Mouse (Mus musculus): ENCODE measurements around the gene Trim65.
"Not testable (repeated sequence)": the region's sequence is repeated elsewhere in the genome, so short reads cannot be mapped to it uniquely, and the experiment has no call there.

Gene Trim65

DNA sequence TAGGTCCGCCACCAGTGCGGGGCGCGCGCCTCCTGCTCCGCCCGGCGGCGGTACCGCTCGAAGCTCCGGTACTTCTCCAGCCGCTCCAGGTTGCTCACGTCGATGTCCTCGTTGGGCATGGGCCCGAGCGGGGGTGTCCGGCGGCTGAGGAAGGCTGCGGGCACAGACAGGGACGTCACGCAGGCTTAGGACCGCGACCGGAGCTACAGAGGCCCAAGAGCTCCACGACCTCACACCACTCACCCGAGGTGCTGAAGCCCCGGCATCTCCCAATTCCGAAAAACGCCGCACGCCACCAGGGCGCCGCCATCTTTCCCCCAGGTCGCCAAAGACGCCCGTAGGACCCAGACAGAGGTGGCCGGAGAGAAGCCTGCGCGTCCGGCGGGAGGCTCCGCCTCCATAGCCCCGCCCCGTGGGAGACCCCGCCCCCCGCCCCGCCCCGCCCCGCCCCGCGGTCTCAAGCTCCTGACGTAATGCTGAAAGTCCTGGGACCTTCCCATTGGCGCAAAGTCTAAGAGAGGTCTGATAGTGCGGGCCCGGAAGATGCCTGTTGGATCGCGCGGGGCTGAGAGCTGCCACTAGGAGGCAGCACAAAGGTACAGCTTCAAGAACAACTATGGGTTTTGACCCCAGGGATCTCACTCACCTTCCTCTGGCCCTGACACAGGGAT is 7.7 kb upstream of the Trim65 start, which contains the start of gene Mrpl38:
Mrpl38 (minus strand) TSS at position 401 of the 671 bp plus-strand sequence.
- DNase-seq (ENCODE audit: low spot score in 2 of 2) = peak; percentile 82 to 86

DNA sequence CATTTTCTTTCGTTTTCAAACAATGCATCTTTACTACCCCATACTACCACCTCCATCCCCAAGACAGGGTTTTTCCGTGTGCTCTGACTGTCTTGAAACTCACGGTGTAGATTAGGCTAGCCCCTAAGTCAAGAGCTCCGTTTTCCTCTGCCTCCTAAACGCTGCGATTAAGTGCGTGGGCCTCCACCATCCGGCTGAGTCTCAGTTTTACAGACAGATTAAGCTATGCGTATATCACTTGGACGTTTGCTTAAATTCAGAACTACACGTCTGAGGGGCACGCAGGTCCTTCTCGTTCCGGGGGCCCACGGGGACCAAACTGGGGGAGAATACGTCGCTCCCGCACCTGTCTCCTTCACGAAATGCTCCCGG is 7.2 kb upstream of the Trim65 start:
- no peak for DNase-seq (ENCODE audit: low spot score in 2 of 2)

DNA sequence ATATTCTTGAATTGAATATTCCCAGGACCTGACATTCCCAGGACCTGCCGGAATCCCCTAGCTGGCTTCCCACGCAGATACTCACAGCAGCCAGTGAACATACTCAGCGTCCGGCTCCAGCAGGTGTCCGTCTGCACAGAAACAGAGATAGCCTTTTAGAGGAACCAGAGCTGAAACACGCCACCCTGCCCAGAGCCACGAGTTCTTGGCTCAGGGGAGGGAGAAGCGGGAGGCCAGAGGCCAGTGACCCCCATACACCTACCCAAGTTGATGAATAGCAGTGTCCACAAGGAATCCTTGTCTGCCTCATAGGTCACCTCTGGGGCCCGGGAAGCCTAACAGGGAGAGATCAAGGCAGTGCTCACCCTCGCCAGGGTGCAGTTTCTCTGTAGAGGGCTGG is 3.2 kb upstream of the Trim65 start:
- no peak for DNase-seq (ENCODE audit: low spot score in 2 of 2)

DNA sequence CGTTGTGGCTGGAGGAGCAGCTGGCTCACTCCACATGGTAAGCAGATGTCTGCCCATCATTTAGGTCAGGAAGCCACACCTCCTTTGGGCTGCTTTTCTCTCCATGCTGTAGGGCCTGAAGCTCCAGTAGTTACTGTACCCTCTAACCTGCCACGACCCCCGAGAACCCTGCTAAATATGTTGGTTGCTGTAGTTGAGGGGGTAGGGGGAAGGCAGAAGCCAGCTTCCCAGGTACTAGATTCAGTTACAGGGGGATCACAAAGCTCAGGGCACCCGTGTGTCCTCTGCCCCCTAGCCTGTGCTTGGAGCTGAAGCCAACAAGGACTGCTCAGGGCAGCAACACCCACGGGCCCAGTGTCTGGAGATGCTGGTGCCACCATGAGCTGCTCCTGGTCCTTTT is 2.6 kb upstream of the Trim65 start:
- no peak for DNase-seq (ENCODE audit: low spot score in 2 of 2)

DNA sequence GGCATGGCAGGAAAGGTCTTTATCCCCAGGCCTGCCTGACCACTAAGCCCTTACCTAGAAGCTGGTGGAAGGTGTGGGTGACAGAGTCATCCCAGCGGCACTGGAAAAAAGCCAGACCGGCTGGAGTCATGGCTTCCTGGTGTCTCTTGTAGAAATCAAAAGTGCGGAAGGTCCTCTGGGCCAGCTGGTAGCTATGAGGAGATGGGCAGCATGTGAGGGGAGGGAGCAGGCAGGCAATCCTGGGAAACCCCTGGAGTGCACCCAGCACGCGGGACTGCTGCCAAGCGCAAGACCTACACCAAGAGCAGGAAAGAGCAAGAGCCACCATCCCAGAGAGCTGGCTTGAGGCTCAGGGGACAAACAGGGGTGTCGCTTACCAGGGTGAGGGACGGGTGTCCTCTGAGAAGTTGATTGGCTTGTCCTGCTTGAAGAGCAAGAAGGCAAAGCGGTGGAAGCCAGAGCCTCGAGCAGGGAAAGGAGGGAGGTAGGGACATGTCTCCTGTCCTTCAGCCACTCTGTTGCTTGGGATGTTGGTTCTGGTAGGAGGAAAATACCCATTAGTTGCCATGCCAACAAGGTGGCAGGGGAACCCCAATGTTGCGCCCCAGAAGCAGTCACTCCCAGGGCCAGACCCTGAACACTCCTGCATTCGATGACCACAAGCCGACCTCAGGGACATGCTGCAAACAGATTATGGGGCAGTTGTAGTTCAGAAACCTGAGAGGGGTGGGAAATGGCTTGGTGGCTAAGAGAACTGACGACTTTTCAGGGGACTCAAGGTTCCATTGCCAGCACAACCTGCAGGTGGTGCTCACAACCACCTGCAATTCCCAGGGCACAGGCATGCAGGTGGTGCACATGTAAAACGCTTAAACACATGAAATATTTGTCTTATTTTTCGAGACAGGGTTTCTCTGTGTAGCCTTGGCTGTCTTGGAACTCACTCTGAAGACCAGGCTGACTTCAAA is 1.7 kb upstream of the Trim65 start:
- no peak for DNase-seq (ENCODE audit: low spot score in 2 of 2)

DNA sequence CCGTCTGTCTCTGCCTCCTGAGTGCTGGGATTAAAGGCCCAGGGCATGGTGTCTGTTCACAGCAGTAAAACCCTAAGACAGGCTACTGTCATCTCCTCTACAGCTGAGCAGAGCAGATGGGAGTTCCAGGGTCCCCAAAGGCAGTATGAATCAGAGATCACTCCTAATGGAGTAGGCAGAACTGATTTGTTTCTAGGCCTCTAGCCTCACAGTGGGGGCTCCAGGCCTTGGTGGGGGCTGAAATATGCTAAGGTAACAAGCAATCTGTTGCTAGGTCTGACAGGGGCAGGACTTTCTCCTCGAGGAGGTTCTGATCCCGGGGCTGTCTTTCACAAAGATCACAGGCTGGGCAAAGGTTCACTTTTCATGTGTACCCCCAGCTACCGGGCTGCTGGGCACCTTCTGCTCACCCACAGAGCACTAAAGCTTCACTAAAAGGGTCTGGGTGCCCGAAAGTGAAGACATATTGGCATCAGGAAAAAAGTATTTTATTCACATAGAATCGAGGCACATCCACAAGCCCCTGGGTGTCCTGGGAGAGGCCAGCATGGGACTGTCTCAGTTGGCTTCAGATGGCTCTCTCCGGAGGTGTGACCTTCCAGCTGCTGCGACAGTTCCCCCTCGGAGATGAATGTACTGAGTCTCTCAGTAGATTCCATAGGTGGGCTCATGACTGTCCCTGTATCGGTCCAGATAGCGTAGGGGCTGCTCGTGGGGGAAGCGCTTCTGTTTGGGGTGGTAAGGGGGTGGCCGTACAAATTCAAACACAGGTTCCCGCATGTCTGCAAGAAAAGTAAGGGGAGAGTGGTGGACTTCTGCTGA is 632 bp upstream of the Trim65 start:
- no peak for DNase-seq (ENCODE audit: low spot score in 2 of 2)

DNA sequence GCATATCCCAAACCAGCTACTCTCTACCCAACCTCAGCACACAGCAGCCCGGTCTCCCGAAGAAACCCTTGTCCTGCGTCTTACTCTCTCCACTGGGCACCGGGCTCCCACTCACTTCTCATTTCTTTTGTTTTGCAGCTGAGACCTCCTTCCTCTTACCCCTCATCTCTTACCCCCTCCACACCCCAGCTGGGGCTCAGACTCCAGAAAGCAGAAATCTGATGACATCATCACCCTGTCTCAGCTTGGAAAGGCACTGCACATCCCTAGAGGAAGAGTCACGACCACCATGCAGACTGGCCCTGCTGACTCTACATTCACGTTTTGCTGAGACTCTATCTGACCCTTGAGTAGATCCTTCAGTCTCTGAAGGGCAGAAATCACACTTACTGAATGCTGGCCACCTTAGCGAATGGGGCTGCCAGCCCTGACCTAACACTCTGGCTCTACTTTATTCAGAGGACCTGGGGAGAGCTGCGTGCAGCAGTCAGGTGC is 888 bp downstream of the Trim65 start:
- DNase-seq (ENCODE audit: low spot score in 2 of 2) = peak in 1 of 2 experiments; percentile 34

DNA sequence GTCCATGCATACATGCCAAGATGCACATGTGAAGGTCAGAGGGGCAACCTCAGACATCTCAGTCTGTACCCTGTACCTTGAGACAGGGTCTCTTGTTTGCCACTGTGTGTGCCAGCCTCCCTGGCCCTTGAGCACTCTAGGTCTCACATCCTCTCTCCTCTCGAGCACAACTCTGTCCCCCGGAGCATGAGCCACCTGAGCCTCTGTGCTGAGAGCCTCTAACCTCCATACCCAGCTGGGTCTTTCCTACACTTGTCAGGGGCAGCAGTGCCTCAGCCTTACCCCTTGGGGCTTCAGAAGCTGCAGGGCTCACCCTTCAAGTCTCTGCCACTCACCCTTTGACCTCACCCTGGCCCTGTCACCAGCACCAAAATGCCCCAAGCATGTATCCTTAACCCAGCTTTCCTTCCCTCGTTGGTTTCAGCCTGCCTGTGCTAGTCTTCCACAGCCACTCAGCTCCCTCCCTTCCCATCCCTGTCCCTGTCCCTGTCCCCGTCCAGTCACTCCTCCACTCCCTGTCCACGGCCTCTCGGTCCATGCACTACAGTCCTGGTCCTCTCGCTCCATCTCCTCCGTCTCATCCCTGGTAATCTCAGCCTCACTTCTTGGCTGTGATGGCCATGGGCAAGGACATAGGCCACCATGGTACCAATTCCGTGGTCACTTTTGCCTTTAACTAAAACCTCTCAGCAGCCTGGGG is 1.7 kb downstream of the Trim65 start:
- DNase-seq (ENCODE audit: low spot score in 2 of 2) = no peak

DNA sequence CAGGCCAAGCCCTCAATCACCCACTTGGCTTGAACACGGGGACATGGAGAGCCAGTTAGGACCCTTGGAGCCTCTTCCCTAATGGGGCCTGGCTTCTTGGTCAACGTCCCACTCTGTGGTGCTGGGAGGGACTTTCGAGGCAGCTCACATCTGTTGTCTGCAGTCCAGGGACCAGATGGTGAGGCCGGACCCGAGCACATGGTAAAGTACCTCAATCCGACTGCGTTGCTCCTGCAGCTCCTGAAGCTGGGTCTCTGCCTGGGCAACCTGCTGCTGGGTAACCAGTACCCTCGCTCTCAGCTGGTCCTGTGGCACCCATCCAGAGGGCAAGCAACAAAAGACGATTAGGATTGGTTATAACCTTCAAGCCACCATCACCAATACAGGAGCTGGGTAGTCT is 2.9 kb downstream of the Trim65 start:
- DNase-seq (ENCODE audit: low spot score in 2 of 2) = no peak

DNA sequence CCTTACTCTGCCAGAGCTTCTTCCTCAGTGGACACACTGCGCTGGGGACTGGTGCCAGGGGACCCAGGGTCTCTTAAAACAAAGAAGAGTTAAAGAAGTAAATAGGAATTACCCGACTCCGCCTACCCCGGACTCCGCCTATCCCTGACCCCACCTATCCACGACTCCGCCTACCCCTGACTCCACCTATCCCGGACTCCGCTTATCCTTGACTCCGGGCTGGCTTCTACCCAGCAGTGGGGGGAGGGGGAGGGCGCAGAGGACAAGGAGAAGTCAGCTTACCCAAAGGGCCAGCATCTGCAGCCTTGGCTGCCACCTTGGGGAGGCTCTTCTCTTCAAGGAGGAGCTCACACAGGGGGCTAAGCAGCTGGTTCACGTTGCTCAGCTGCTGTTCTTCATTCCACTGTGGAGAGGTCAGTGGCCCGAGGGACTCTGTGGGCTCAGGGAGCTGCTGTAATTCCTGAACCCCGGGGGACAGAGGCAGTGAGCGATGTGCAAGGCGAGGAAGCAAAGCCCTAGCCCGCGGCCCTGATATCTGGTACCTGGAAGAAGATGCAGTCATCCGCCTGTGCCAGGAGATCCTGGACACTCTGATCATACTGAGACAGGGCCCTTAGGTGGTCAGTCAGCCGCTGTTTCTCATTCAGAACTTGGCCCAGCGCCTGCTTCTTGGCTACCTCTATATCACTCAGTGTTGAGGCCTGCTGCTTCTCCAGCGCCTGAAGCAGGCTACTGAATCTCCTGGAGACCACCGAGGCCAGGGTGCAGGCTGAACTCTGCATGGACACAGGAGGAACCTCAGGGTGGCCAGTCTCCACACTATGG is 3.6 kb downstream of the Trim65 start, which contains the start of gene Trim47:
Trim47 (minus strand) TSS at position 55 of the 825 bp plus-strand sequence.
- DNase-seq (ENCODE audit: low spot score in 2 of 2) = no peak

DNA sequence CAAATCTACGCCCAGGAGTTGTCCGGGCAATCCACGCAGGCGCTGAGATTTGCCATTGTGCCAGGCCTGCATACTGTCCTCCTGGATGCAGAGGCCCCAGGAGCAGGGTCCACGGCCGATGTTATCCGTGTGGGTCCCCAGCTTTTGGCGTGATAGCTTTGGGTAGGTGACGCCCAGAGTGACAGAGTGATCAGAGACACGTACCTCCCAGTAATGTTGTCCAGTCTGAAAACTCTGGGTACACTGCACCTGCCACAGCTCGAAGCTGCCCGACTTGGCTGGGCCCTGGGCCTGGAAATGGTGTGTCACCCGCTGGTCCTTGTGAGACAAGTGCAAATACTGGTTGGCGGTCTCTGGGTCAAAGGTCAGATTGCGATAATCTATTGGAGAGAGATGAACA is 4.7 kb downstream of the Trim65 start:
- no peak for DNase-seq (ENCODE audit: low spot score in 2 of 2)

DNA sequence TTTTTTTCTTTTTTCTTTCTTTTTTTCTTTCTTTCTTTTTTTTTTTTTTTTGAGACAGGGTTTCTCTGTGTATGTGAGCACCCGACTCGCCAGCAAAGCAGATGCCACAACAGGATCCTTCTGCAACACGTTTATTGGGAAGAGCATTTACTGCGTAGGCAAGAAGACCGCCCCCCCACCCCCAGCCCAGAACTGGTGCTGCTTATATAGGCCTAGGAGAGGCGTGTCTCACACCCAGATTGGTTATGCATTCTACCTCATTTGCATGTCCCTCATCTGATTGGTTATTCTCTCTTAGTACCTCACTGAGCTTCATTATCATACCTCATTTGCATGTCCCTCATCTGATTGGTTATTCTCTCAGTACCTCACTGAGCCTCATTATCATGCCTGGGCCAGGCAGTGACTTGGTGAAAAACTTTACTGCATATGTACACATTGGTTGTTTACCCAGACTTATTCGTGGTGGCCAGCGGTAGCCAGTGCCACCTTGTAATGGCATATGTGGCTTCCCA is 9.1 kb downstream of the Trim65 start:
- not testable (repeated sequence) for DNase-seq (ENCODE audit: low spot score in 2 of 2)

DNA sequence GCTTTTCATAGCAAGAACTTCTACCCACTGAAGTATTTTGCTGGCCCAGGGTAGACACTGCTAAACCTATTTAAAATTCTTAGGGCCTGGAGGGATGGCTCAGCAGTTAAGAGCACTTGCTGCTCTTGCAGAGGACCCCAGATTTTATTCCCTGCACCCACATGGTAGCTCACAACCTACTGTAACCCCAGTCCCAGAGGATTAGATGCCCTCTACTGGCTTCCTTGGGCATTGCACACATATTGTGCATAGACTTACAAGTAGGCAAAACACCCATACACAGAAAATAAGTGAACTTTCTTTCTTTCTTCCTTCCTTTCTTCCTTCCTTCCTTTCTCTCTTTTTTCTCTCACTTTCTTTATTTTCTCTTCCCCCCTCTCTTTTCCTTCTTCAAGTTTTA is 13.1 kb downstream of the Trim65 start:
- no peak for DNase-seq (ENCODE audit: low spot score in 2 of 2)

DNA sequence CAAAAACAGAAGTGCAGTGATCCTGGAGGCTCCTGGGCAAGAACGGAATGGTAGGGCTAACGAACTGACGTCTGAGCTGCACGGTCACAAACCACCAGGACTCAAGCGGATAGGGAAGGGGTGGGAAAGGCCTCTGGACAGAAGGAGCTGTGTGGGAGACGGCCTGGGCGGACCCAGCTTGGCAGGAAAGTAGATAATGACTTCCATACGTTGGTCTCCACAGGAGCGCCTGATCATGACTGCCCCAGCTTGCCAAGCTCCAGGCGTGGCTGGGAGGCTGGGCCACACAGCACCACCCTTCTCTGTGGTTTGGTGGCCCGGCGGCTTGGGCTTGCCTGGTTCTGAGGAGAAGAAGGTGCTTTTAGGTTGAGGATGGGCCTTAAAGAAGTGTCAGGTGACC is 13.7 kb downstream of the Trim65 start:
- no peak for DNase-seq (ENCODE audit: low spot score in 2 of 2)

DNA sequence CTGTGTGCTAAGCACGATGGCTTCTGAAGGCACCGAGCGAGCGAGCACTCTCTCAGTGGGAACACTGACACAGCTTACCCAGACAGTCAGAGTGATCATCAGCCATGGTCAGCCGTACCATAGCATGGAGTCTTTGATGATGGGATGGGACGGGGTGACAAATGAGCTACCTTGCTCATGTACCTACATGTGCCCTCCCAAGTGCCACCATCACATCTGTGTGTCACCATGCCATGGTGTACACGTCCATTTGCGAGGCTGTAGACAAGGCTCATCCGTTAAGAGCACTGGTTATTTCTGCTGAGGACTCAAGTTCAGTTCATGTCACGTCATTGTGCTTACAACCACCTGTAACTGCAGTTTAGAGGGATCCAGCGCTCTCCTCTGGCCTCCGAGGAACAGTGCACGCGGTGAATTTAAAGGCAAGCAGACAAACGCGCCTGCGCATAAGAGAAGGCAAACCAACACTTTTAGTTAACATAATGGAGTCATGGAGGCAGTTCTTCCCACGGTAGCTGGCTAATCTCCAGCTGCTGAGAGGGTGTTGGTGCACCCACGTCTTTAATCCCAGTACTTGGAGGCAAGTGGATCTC is 19.2 kb downstream of the Trim65 start:
- DNase-seq (ENCODE audit: low spot score in 2 of 2) = no peak

DNA sequence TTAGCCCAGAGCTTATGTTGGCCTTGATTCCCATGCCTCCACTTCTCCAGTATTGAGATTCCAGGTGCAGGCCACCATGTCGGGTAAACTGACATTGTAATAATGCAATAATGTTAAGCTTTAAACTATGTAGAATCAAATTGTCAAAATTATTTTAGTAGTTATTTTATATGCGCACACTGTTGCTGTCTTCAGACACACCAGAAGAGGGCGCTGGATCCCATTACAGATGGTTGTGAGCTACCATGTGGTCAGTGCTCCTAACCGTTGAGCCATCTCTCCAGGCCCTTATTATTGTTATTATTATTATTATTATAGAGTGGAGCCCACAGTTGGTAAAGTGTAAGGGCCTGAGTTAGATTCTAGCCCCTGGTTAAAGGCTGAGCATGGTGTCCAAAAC is 19.9 kb downstream of the Trim65 start:
- no peak for DNase-seq (ENCODE audit: low spot score in 2 of 2)

DNA sequence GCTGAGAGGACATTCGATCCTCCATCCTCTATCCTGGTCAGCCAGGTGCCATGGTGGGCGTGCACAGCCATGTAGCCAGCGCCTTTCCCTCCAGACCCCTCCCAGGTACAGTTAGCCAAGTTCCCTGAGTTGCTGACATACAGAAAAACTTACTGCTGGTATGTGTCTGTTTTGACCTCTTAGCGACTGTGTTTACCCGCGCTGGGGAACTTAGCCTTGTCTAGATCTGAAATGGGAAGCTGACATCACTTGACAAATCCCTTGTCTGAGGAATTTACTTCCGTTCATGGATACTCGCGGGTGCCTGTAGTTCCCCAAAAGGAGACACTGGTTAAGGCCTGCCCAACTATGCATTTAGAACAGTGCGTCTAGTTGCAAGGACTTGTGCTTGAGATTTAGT is 20.4 kb downstream of the Trim65 start:
- DNase-seq (ENCODE audit: low spot score in 2 of 2) = no peak

DNA sequence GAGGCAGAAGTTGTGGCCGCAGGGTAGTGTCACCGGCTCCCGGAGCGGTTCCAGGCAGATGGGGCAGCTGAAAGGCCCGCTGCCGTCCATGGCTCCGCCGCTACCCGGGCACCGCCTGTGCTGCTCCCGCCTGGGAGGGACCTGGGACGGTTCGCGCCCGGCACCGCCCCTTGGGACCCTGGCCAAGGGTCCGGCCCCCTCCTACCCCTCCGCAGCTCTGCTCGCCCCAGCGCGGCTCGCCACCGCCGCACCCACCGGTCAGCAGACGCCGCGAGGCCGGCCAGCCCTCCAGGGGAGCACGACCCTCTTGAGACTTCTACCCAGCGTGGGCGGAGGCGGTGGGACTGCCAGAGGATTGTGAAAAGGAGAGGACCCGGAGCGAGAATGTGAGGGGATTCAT is 20.8 kb downstream of the Trim65 start:
- DNase-seq (ENCODE audit: low spot score in 2 of 2) = no peak

DNA sequence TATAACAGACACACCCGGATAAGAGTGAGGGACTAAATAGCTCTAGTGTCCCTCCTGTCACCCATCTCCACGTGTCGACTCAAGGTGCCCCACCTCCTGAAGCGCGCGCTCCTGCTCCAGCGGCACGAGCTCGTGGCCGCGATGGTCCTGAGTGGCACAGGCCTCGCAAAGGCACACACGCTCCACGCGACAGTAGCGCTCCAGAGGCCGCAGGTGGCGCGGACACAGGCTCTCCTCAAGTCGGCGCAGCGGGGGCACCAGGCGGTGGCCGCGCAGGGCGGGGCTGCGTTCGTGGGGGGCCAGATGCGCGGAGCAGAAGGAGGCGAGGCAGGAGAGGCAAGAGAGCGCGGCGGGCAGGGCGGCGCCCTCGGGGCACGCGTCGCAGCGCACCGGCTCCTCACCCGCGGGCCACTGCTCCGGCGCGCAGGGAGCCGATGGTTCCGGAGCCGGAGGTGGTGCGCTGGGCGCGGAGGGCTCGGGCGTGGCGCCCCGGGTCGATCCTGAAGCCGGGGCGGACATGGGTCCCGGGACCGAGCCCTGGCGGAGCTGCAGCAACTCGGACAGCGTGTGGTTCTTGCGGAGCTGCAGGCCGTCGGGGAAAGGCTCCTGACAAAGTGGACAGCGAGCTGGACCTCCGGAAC is 21.4 kb downstream of the Trim65 start:
- DNase-seq (ENCODE audit: low spot score in 2 of 2) = no peak
